In genomic region chr11:88454867-88455806, GRCm38 (mm10) we compare ENCODE assay signal across 8 mouse cellular contexts.
DNase-seq lines count a peak whose midpoint lies in the region; ATAC-seq and TF ChIP-seq lines count a peak whose summit lies in the region.

No protein-coding gene starts in this region.

- no peak for DNase-seq in thymus, adult 2 months
- DNase-seq in thymus, postnatal 4 days = no peak
- DNase-seq in limb, embryonic 14.5 days (ENCODE audit: low spot score) = peak; percentile 42
- DNase-seq in cerebellum, postnatal 25 days = no peak
- no peak for DNase-seq in adrenal gland, adult 8-10 months
- DNase-seq in left cerebral cortex, adult 2 months (ENCODE audit: extremely low spot score in 1 of 2, low spot score in 2 of 2) = no peak

- TF ChIP-seq CTCF in thymus, adult 2 months (IDR thresholded peaks at IDR 0.05; ENCODE audit: borderline replicate concordance, control insufficient read depth, extremely low read depth, insufficient read depth, low read length, poor library complexity) = no peak
- no peak for TF ChIP-seq CTCF in left cerebral cortex, adult 2 months (IDR thresholded peaks at IDR 0.05)

- no peaks in the 10 kb centered on the region for H3K27me3 ChIP-seq in thymus, adult 2 months (ENCODE audit: control insufficient read depth, insufficient read depth, low read length)
- no peaks in the 10 kb centered on the region for H3K27me3 ChIP-seq in embryonic facial prominence, embryonic 15.5 days
- H3K27me3 ChIP-seq in limb, embryonic 14.5 days (ENCODE audit: control insufficient read depth, insufficient read depth, low read length) = no peaks in the 10 kb centered on the region
- no peaks in the 10 kb centered on the region for H3K27me3 ChIP-seq in stomach, embryonic 16.5 days (ENCODE audit: control insufficient read depth, insufficient read depth, low read length)

- 64% methylated on average over 19 of the region's 19 CpGs for WGBS in thymus, adult 2 months
- WGBS in embryonic facial prominence, embryonic 15.5 days = 67% methylated on average over 19 of the region's 19 CpGs
- 33% methylated on average over 19 of the region's 19 CpGs for WGBS in limb, embryonic 14.5 days
- whole genome bisulfite sequencing in stomach, embryonic 16.5 days = 46% methylated on average over 19 of the region's 19 CpGs

- H3K4me2 ChIP-seq in embryonic facial prominence, embryonic 15.5 days (replicated peaks) = no peak overlapping the region
- H3K4me2 ChIP-seq in limb, embryonic 14.5 days (replicated peaks; ENCODE audit: low read depth, low read length, severe bottlenecking) = no peak overlapping the region
- no peak overlapping the region for H3K4me2 ChIP-seq in stomach, embryonic 16.5 days (ENCODE audit: low read depth, low read length)

- no peak for ATAC-seq in embryonic facial prominence, embryonic 15.5 days (ENCODE audit: insufficient number of reproducible peaks, low FRiP score, low TSS enrichment, low read depth)
- peak; percentile 57; the same call in 1 of the 2 replicates for ATAC-seq in limb, embryonic 14.5 days (ENCODE audit: low FRiP score, low read depth)
- ATAC-seq in stomach, embryonic 16.5 days (ENCODE audit: insufficient read depth, low FRiP score) = no peak

- H3K9me3 ChIP-seq in embryonic facial prominence, embryonic 15.5 days (replicated peaks) = no peaks in the 10 kb centered on the region
- no peaks in the 10 kb centered on the region for H3K9me3 ChIP-seq in limb, embryonic 14.5 days (ENCODE audit: control insufficient read depth, low read length)
- no peaks in the 10 kb centered on the region for H3K9me3 ChIP-seq in stomach, embryonic 16.5 days (replicated peaks; ENCODE audit: control insufficient read depth, low read length)

- H3K27ac ChIP-seq in thymus, adult 2 months (ENCODE audit: control insufficient read depth, insufficient read depth, low read length) = peak overlapping the region; percentile 64; the same call in 1 of the 2 replicates
- H3K27ac ChIP-seq in embryonic facial prominence, embryonic 15.5 days (replicated peaks) = 0 out of 2 replicates have a peak overlapping the region, but pooled peaks have one; percentile 34
- no peak overlapping the region for H3K27ac ChIP-seq in limb, embryonic 14.5 days (replicated peaks; ENCODE audit: low read depth, low read length)
- H3K27ac ChIP-seq in stomach, embryonic 16.5 days (ENCODE audit: low read length) = no peak overlapping the region
- H3K27ac ChIP-seq in left cerebral cortex, adult 2 months = no peak overlapping the region

- no peak overlapping the region for H3K9ac ChIP-seq in embryonic facial prominence, embryonic 15.5 days
- H3K9ac ChIP-seq in limb, embryonic 14.5 days (ENCODE audit: low read depth, low read length, severe bottlenecking) = no peak overlapping the region
- peak overlapping the region; percentile 32; the same call in 1 of the 2 replicates for H3K9ac ChIP-seq in stomach, embryonic 16.5 days (ENCODE audit: low read length)

- H3K4me1 ChIP-seq in thymus, adult 2 months (replicated peaks; ENCODE audit: control insufficient read depth, insufficient read depth, low read length) = peaks cover 13% of the 10 kb centered on the region; the same call in 1 of the 2 replicates
- peaks cover 11% of the 10 kb centered on the region for H3K4me1 ChIP-seq in embryonic facial prominence, embryonic 15.5 days
- H3K4me1 ChIP-seq in limb, embryonic 14.5 days (ENCODE audit: control insufficient read depth, insufficient read depth, low read length) = peaks cover 4% of the 10 kb centered on the region
- H3K4me1 ChIP-seq in stomach, embryonic 16.5 days (ENCODE audit: control insufficient read depth, insufficient read depth, low read length) = peaks cover 7% of the 10 kb centered on the region; the same call in 1 of the 2 replicates

- no peak overlapping the region for H3K4me3 ChIP-seq in thymus, adult 2 months (ENCODE audit: control insufficient read depth, insufficient read depth, low read length)
- H3K4me3 ChIP-seq in embryonic facial prominence, embryonic 15.5 days (replicated peaks) = no peak overlapping the region
- no peak overlapping the region for H3K4me3 ChIP-seq in limb, embryonic 14.5 days (replicated peaks; ENCODE audit: low read length)
- H3K4me3 ChIP-seq in stomach, embryonic 16.5 days (replicated peaks; ENCODE audit: low read length) = no peak overlapping the region
- no peak overlapping the region for H3K4me3 ChIP-seq in left cerebral cortex, adult 2 months

- intact Hi-C loops in left cerebral cortex, adult 2 months (cut with DNase I) = no loop called here

- no peak for TF ChIP-seq POLR2A in thymus, adult 2 months (IDR thresholded peaks at IDR 0.05; ENCODE audit: control insufficient read depth, extremely low read depth, insufficient read depth, low read length, poor library complexity)
- TF ChIP-seq POLR2A in limb, embryonic 14.5 days (IDR thresholded peaks at IDR 0.05; ENCODE audit: borderline replicate concordance, extremely low read depth, insufficient read depth, insufficient read length) = no peak

- no peaks in the 10 kb centered on the region for H3K36me3 ChIP-seq in thymus, adult 2 months (ENCODE audit: control insufficient read depth, insufficient read depth, low read length)
- H3K36me3 ChIP-seq in embryonic facial prominence, embryonic 15.5 days = no peaks in the 10 kb centered on the region
- no peaks in the 10 kb centered on the region for H3K36me3 ChIP-seq in limb, embryonic 14.5 days (ENCODE audit: control insufficient read depth, insufficient read depth, low read length)
- no peaks in the 10 kb centered on the region for H3K36me3 ChIP-seq in stomach, embryonic 16.5 days (ENCODE audit: control insufficient read depth, insufficient read depth, low read length)

Comparison
In these comparisons a context has a peak if more than half of its experiments do, and no peak if none do; other contexts are left out.
1. H3K27ac ChIP-seq: peak in thymus, adult 2 months (single experiment) and embryonic facial prominence, embryonic 15.5 days (single experiment); none in limb, embryonic 14.5 days (single experiment), stomach, embryonic 16.5 days (single experiment) and left cerebral cortex, adult 2 months (single experiment).